Mouse (Mus musculus): ENCODE measurements around the gene Rgsl1.

Rgsl1 gene

DNA sequence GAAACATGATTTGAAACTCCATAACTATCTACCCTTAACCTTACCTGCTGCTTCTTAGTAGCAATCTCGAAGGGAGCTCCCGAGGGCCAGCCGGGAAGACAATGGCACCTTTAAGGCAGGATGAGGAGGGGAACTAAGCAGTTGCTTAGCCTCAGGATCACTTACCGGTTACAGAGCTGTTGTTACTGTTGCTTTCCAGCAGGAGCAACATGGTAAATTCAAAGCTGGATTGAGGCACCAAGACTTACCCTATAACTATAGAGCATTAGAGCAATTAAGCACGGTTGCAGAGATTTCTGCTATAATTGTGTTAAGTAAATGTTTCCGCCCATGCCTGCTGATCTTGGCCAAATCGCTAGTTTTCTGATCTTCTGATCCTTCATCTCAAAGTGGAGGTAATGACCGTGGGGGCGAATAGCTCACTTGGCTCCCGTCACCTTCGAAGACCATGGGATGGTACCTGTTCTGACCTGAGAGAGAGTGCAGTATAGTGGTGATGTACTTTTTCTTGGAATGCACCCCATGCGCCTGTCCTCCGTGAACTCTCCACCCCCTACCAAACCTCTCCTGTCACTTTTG lies 104.4 kb downstream of the Rgsl1 start:
- DNase-seq, result no peak

DNA sequence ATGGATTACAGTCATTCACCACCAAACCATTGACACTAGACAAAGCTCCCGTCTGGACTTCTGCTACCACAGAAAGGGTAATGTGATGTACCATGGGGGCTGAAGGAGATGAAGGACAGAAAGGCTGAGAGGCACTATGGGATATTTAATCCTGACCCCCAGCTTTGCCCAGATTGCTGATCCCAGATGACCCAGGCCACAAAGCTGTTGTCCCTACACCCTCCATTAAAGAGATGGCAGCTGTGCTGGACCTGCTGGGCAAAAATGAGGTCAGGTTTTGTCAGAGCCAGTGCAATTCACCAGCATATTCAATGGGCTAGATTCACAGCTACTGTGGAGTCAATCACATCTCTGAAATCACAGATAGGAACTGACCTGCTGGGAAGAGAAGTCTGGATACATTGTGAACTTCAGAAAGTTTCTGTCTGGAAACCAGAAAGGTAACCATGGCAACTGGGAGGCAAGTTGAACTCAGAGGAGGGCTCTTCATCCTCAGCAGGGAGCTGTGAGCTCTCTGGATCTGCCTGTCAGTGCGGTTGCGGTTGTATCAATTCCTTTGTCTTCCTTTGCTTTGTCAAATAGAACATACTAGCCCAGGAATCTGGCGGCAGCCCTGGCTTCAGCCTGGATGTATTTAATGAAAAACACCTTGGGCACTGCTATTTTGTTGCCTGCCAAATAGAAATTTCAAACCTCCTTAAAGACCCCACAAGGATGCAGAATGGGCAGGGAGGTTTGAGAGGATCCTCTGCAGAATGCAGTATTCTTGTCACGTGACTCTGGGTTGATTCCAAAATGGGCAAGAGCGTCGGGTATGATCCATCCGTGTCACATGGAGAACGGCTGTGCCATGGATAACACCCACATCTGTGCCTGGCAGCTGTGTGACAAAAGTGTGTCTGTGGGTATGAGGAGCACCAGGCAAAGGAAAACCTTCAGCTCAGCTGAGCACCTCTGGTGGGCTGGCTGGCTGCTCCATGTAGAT lies 106.5 kb downstream of the Rgsl1 start:
- DNase-seq, result no peak

DNA sequence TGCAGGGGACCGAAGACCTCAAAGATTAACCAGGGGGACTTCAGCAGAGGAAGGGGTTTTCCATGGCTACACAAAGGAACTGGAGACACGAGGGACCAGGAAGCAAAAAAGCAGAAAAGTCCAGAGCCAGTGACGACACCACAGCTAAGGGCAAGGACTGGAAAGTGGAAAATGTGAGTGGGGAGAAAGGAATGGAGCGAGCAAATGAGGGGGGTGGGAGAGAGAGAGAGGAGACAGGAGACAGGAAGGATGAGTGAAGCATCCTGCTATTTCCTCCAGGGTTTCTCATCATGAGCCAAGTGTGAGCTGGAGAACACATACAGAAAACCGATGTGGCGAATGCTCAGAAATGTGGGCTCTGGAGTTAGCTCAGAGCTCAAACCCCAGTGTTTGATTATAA lies 107.8 kb downstream of the Rgsl1 start:
- DNase-seq, result no peak

- no peak for DNase-seq
Observed at GRCm38 (mm10) chr1:153734866-153735265, 109.1 kb downstream of the Rgsl1 start.

DNA sequence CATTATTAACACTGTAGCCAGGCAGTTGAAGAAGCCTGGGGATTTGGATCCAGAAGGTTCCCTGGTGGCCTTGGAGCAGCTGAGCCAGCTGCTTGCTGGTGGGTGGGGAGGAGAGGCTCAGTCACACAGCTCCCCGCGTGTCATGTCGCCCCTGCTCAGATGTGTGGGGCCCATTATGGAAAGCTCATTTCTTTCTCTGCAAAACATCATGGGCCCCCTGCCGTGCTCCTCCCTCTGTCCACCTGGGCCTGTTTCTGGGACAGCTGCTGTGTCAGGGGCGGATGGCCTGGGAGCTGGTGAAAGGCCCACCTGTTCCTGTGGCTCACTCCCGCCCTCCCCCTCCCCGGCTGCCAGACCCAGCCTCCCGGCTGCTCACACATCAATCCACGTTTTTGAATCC lies 110.8 kb downstream of the Rgsl1 start:
- no peak for DNase-seq

- DNase-seq, result peak; percentile 34 to 57
Observed at GRCm38 (mm10) chr1:153730671-153731070, 113.3 kb downstream of the Rgsl1 start.

- no peak for DNase-seq
Observed at GRCm38 (mm10) chr1:153729806-153730205, 114.1 kb downstream of the Rgsl1 start.
